Mouse (Mus musculus) brain, embryonic 14.5 days (tissue): Measurements from ENCODE around the gene a.

ENCODE experiments used
- CTCF ChIP-seq: fragments of 200-500 bp; IDR thresholded peaks from 2 replicates; pipeline ENCODE4 v1.5.1; 2012; ENCODE audit warnings: inconsistent platforms, mild to moderate bottlenecking, moderate library complexity, borderline replicate concordance; ENCODE audit not compliant: insufficient read depth, insufficient read length; ENCODE audit errors: extremely low read depth
- POLR2A ChIP-seq: fragments of 200-500 bp; IDR thresholded peaks from 2 replicates; pipeline ENCODE4 v1.6.1; 2012; ENCODE audit warnings: mild to moderate bottlenecking, inconsistent platforms, borderline replicate concordance; ENCODE audit not compliant: poor library complexity, insufficient read depth, insufficient read length, severe bottlenecking; ENCODE audit errors: extremely low read depth

GRCm38 (mm10) chr2:154917866-154918641 is 126.9 kb downstream of the a start:
- no peak for TF ChIP-seq CTCF
- no peak for TF ChIP-seq POLR2A
